Mouse (Mus musculus): Measurements from ENCODE around the gene Cdh23. TPM values are rescaled to one million over a fixed set of nuclear protein-coding genes. Genes with fewer than 3 reads are reported as not detected.
"Not testable (repeated sequence)": the region's sequence is repeated elsewhere in the genome, so short reads cannot be mapped to it uniquely, and the experiment has no call there.

Cdh23 gene
- polyA plus RNA-seq (2015; fragmentation: Nextera tagmentation; extraction: Ambion mirVana), result 0.72 and 0.84 TPM in 2 replicates

DNA sequence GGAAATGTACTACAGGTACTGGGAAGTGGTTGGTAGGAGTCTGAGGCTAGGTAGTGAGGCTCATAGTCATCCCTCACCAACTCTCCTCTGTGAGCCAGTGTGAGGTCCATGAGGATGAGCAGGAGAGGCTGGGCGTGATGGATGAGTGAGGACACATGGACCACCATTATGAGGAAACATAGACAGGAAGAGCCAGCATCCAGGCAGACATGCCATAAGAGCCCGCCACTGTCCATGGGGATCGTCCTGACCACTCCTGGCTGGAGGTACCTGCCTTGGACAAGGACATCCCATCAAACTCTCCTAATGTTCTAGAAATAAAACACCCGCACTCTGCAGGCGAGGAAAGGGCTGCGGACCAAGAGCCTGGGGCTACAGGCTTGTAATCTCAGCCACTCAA lies at the start of gene Cdh23:
Gene Cdh23, minus strand, starts transcription at position 101 of the 400 bp plus-strand sequence.
- peaks cover 8% of the 10 kb centered on the region for H3K4me1 ChIP-seq
- WGBS, result 80% methylated on average over 6 of the region's 6 CpGs
- no peaks in the 10 kb centered on the region for H3K9me3 ChIP-seq
- H3K27me3 ChIP-seq, result peaks cover 16% of the 10 kb centered on the region
- H3K9ac ChIP-seq, result no peak within 1 kb of the TSS
- no peak within 1 kb of the TSS for H3K4me3 ChIP-seq
- ATAC-seq (ENCODE audit: insufficient number of reproducible peaks, insufficient read depth, low FRiP score, low TSS enrichment, low read depth), result no peak
- H3K4me2 ChIP-seq, result no peak within 1 kb of the TSS
- no peak within 1 kb of the TSS for H3K27ac ChIP-seq
- no peaks in the 10 kb centered on the region for H3K36me3 ChIP-seq

DNA sequence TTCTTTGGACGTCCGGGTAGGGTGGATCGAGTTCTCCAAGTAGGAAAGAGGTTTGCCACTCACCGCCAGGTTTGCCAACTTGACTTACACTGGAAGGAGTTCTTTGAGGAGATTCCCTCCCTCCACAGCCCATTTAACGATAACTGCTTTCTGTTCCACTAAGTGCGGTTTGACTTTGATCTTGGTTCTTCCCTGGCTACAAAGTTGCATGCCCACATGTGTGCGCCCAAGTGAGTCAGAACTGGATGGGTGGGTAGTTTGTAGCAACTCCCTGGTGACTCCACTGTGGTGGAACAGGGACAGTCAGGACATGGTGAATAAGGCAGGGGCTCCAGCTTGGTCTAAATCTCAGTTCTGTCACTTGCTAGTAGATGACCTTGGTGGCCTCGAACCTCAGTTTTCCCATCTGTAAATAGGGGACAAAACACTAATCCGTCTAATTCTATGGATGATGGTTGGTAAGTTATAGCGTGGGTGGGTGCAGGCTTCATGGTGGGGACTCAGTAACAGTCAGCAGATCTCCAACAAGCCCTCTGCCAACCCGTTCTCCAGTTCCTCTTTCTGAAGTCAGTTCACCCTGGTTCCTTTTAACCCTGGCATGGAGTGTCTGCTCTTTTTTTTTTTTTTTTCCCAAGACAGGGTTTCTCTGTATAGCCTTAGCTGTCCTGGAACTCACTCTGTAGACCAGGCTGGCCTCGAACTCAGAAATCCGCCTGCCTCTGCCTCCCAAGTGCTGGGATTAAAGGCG lies 48.4 kb upstream of the Cdh23 start:
- peaks cover 9% of the 10 kb centered on the region for H3K4me1 ChIP-seq
- no peak for ATAC-seq (ENCODE audit: insufficient number of reproducible peaks, insufficient read depth, low FRiP score, low TSS enrichment, low read depth)
- H3K9me3 ChIP-seq, result no peaks in the 10 kb centered on the region
- no peaks in the 10 kb centered on the region for H3K27me3 ChIP-seq
- no peak overlapping the region for H3K9ac ChIP-seq
- peaks cover 58% of the 10 kb centered on the region for H3K36me3 ChIP-seq
- H3K4me2 ChIP-seq, result no peak overlapping the region
- no peak overlapping the region for H3K4me3 ChIP-seq
- WGBS, result 86% methylated on average over 14 of the region's 14 CpGs
- H3K27ac ChIP-seq, result no peak overlapping the region

DNA sequence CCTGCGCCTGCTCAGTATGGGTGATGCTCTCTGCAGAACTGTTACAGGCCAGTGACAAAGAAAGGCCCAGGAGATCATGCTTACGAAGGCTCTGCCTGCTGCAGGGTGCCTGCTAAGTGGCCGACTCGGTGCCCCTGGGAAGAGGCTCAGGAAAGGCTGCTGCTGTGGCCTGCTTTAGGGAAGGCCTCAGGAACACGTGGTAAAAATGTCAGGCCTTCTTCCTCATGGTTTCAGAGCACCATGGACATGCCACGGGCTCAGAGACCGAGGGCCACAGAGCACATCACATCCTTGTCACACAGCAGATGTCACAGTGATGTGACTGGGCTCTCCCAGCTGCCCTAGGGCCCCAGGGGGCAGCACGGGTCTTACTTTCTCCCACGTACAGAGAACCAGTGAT lies 47.4 kb upstream of the Cdh23 start:
- no peak overlapping the region for H3K27ac ChIP-seq
- no peak overlapping the region for H3K4me2 ChIP-seq
- no peak for ATAC-seq (ENCODE audit: insufficient number of reproducible peaks, insufficient read depth, low FRiP score, low TSS enrichment, low read depth)
- H3K36me3 ChIP-seq, result peaks cover 47% of the 10 kb centered on the region
- no peak overlapping the region for H3K9ac ChIP-seq
- 57% methylated on average over 9 of the region's 9 CpGs for WGBS
- no peaks in the 10 kb centered on the region for H3K9me3 ChIP-seq
- H3K4me1 ChIP-seq, result peaks cover 2% of the 10 kb centered on the region
- no peak overlapping the region for H3K4me3 ChIP-seq
- no peaks in the 10 kb centered on the region for H3K27me3 ChIP-seq

DNA sequence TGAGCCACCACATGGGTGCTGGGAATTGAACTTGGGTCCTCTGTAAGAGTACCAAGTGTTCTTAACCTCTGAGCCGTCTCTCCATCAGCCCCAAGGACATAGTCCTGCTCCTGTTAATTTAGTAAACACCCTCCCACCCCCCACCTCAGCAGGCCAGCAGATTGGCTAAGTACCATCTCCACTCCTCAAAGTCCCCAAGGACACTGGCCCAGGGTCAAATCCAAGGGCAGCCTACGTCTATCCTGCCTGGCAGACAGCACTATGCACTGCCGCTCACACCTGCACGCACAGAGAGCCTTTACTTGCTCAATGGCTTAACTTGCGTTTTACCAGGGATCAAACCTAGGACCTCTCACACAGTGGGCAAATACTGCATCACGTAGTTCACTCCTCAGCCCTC lies 46.7 kb upstream of the Cdh23 start:
- ATAC-seq (ENCODE audit: insufficient number of reproducible peaks, insufficient read depth, low FRiP score, low TSS enrichment, low read depth), result no peak
- peaks cover 41% of the 10 kb centered on the region for H3K36me3 ChIP-seq
- H3K27ac ChIP-seq, result no peak overlapping the region
- no peaks in the 10 kb centered on the region; the same call in 1 of the 2 replicates for H3K4me1 ChIP-seq
- H3K27me3 ChIP-seq, result no peaks in the 10 kb centered on the region
- no peak overlapping the region for H3K9ac ChIP-seq
- no peaks in the 10 kb centered on the region for H3K9me3 ChIP-seq
- H3K4me2 ChIP-seq, result no peak overlapping the region
- no peak overlapping the region for H3K4me3 ChIP-seq
- WGBS, result 80% methylated on average over 6 of the region's 6 CpGs

DNA sequence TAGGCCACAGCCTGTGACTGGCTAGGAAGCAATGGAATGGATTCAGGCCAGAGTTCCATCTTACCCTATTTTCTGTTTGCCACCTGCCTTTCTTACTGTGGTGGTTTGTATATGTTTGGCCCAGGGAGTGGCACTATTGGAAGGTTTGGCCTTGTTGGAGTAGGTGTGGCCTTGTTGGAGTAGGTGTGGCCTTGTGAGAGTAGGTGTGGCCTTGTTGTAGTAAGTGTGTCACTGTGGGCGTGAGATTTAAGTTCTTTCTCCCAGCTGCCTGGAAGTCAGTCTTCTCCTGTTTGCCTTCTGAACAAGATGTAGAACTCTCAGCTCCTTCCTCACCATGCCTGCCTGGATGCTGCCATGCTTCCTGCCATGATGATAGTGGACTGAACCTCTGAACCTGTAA lies 46.0 kb upstream of the Cdh23 start:
- not testable (repeated sequence) for H3K9ac ChIP-seq; H3K27me3 ChIP-seq; H3K9me3 ChIP-seq; ATAC-seq (ENCODE audit: insufficient number of reproducible peaks, insufficient read depth, low FRiP score, low TSS enrichment, low read depth); H3K27ac ChIP-seq; H3K4me3 ChIP-seq; H3K4me1 ChIP-seq; H3K4me2 ChIP-seq
- 82% methylated on average over 1 of the region's 1 CpGs for WGBS
- peaks cover 38% of the 10 kb centered on the region for H3K36me3 ChIP-seq

DNA sequence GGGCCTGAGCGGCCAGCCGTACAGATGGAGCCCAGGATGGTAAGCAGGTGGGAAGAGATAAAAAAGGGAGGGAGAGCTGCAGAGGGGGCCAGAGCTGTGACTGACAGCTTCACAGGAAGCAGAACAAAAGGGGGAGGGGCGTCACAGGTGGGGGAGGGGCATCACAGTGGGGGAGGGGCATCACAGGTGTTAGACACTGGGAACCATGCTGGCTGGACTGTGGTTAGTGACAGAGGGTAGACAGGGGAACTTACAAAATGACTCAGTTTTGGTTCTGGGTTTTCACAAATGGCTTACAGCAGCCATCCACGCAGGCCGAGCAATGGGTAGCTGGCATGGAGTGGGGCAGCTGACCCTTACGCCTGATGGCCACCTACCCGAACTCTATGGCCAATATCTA lies 45.1 kb upstream of the Cdh23 start:
- no peak for ATAC-seq (ENCODE audit: insufficient number of reproducible peaks, insufficient read depth, low FRiP score, low TSS enrichment, low read depth)
- no peaks in the 10 kb centered on the region for H3K4me1 ChIP-seq

DNA sequence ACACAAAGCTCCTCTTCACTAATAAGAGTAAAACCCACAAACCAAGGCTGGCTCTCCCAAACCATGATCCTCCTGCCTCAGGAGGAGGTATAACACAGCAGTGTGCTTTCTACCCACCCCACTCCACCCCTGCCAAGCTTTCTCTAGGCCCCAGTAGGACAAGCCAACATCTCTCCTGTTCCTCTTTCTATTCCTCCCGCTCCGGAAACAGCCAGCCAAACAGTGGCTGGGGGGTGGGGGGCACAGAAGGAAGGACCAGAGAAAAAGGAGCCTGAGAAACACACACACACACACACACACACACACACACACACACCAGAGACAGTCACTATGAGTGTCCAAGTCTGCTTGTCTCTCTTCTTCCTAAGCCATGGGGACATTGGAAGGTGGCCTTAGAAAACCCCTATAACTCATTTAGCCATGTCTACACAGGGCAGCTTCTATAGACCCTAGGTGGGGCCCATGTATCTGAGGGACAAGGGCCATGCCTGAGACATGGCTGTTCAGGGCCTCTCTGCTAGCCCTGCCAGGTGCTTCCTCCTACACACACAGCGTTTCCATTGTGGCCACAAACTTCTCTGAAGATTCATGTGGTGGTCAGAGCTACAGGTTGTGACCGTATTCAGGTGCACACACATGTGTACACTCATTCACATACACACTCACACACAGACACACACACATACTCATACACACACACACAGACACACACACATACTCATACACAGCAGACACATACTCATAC lies 43.5 kb upstream of the Cdh23 start:
- Histone ChIP-seq H3K27ac (no peak overlapping the region), H3K4me1 (no peaks in the 10 kb centered on the region), H3K27me3 (no peaks in the 10 kb centered on the region), H3K9me3 (no peaks in the 10 kb centered on the region), H3K36me3 (peaks cover 39% of the 10 kb centered on the region), H3K4me2 (no peak overlapping the region), H3K4me3 (no peak overlapping the region), H3K9ac (no peak overlapping the region)
- 83% methylated on average over 4 of the region's 4 CpGs for WGBS
- ATAC-seq (ENCODE audit: insufficient number of reproducible peaks, insufficient read depth, low FRiP score, low TSS enrichment, low read depth), result no peak

More for the DNA sequence above, 45.1 kb upstream of the Cdh23 start:
- 84% methylated on average over 7 of the region's 7 CpGs for WGBS
- Histone ChIP-seq H3K9me3 (no peaks in the 10 kb centered on the region), H3K4me3 (no peak overlapping the region), H3K27ac (no peak overlapping the region), H3K27me3 (no peaks in the 10 kb centered on the region), H3K9ac (no peak overlapping the region), H3K36me3 (peaks cover 44% of the 10 kb centered on the region), H3K4me2 (no peak overlapping the region)

DNA sequence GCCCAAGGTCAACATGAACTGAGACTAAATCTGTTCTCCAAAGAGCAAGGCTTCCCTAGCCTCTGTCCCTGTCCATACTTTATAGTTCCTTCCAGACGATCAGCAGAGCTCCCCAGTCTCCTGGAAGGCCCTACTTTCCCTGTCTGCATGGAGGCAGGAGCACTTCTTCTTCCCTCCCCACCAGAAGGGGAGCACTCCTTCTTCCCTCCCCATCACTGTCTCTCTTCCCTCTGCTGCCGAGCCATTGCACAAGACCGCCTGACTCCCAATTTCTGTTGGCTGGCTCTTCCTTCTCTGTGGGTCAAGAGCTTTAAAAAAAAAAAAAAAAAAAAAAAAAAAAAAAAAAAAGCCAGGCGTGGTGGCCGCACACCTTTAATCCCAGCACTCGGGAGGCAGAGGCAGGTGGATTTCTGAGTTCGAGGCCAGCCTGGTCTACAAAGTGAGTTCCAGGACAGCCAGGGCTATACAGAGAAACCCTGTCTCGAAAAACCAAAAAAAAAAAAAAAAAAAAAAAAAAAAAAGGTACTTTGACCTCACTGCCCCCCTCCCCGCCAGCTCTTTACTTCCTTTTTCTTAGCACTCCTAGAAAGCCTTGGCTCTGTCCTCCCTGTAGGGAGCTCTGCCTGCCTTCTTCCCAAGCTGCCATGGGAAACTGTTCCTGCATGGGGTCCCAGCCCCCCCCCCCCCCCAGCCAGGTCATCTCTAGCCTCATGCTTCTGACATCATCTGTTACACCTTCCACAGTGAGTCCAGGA lies 41.8 kb upstream of the Cdh23 start:
- ATAC-seq (ENCODE audit: insufficient number of reproducible peaks, insufficient read depth, low FRiP score, low TSS enrichment, low read depth), result no peak
- Histone ChIP-seq H3K4me2 (no peak overlapping the region), H3K27me3 (no peaks in the 10 kb centered on the region), H3K36me3 (peaks cover 26% of the 10 kb centered on the region), H3K27ac (no peak overlapping the region), H3K9me3 (no peaks in the 10 kb centered on the region), H3K4me3 (no peak overlapping the region), H3K9ac (no peak overlapping the region), H3K4me1 (no peaks in the 10 kb centered on the region)
- WGBS, result 79% methylated on average over 7 of the region's 9 CpGs

DNA sequence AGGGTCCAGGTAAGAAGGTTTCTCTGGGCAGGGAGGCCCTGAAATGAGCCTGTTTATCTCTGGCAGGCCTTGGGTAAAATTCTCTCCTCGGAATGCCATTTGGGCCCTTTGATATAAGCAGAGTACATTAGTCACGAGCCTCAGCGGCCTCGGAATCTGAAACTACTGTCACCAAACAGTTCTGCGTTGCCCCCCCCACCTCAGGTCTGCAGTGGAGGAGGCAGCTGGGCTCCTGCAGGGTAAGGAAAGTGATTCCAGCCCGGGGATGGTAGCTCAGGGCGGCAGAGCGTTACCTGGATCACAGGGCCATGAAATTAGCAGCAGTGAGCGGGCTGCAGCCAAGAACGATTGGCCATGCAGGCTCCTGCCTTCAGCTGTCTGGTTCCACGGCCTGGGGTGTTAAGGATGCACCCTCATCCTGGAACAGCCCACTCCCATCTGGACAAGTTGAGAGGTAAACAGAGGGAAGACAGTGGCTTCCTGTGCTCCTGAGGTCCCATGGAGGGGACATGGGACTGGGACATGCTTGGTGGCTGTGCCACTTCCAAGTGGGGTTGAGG lies 41.0 kb upstream of the Cdh23 start:
- Histone ChIP-seq H3K4me3 (no peak overlapping the region), H3K27me3 (no peaks in the 10 kb centered on the region), H3K9me3 (no peaks in the 10 kb centered on the region), H3K4me2 (no peak overlapping the region), H3K36me3 (peaks cover 19% of the 10 kb centered on the region), H3K27ac (no peak overlapping the region), H3K9ac (no peak overlapping the region), H3K4me1 (no peaks in the 10 kb centered on the region)
- no peak for ATAC-seq (ENCODE audit: insufficient number of reproducible peaks, insufficient read depth, low FRiP score, low TSS enrichment, low read depth)
- WGBS, result 63% methylated on average over 11 of the region's 11 CpGs

DNA sequence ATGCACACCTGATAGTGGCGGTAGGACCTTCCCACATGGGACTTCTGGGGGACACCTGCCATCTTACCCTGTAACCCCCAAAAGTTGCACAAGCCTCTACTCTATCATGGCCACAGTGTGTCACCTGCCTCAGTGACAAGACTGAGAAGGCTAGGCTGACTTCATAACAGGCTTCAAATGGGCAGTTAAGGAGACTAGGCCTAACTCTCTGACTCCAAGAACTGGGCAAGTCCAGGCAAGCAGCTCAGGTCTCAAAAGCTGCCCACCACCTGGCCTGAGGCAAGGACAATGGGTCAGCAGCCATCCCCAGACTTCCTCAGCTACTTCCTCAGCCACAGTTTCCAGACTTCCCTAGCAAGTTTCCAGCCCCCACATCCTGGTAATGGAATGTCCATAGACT lies 39.4 kb upstream of the Cdh23 start:
- H3K27me3 ChIP-seq, result no peaks in the 10 kb centered on the region
- WGBS, result 100% methylated on average over 1 of the region's 1 CpGs
- H3K4me3 ChIP-seq, result no peak overlapping the region
- H3K27ac ChIP-seq, result no peak overlapping the region
- H3K4me1 ChIP-seq, result no peaks in the 10 kb centered on the region
- no peak overlapping the region for H3K4me2 ChIP-seq
- no peak overlapping the region for H3K9ac ChIP-seq
- peaks cover 14% of the 10 kb centered on the region; the same call in 1 of the 2 replicates for H3K36me3 ChIP-seq
- no peaks in the 10 kb centered on the region for H3K9me3 ChIP-seq
- ATAC-seq (ENCODE audit: insufficient number of reproducible peaks, insufficient read depth, low FRiP score, low TSS enrichment, low read depth), result no peak

DNA sequence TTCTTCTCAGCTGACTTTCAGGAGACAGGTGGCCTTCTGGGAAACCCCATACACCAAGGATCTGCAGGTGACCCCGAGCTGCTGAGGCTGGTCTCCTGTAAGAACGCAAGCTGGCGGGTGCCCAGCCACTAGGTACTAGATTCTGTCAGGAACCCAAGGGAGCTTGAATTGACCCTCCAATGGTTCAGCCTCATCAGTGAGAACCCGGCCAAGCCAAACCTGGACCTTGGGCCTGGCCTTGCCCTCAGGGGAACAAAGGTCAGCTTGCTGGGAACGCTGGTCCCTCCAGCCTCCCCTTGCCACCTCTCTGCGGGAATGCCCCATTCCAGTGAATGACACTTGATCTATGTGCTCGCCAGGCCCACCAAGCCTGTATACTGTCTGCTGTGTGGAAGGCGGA lies 37.2 kb upstream of the Cdh23 start:
- Histone ChIP-seq H3K27ac (no peak overlapping the region), H3K4me3 (no peak overlapping the region), H3K27me3 (no peaks in the 10 kb centered on the region), H3K4me1 (no peaks in the 10 kb centered on the region), H3K36me3 (peaks cover 27% of the 10 kb centered on the region), H3K9ac (no peak overlapping the region), H3K9me3 (no peaks in the 10 kb centered on the region), H3K4me2 (no peak overlapping the region)
- WGBS, result 79% methylated on average over 8 of the region's 8 CpGs
- no peak for ATAC-seq (ENCODE audit: insufficient number of reproducible peaks, insufficient read depth, low FRiP score, low TSS enrichment, low read depth)

All from embryonic facial prominence, embryonic 13.5 days (tissue).